15 mouse cellular contexts compared by ENCODE assay signal in genomic region chr8:119819316-119819715, GRCm38 (mm10). TPM values are rescaled to one million over a fixed set of nuclear protein-coding genes. Genes with fewer than 3 reads are reported as not detected.
A peak's percentile ranks its signal among the peaks of the same experiment; 100 is the strongest.
DNase-seq lines count a peak whose midpoint lies in the region; ATAC-seq and TF ChIP-seq lines count a peak whose summit lies in the region.
"Had no signal": no experiment of that assay in that cellular context is flagged by ENCODE, and none has a peak within 500 bp of the region (broad histone marks: within the 10 kb centered on the region; RNA-seq: fewer than 3 reads in every experiment).

No protein-coding gene starts in this region.

- H3K9me3 ChIP-seq in kidney, embryonic 16.5 days (ENCODE audit: low read length), result 0 out of 2 replicates have a peak, but pooled peaks cover 3% of the 10 kb centered on the region
- H3K9me3 ChIP-seq in hindbrain, embryonic 15.5 days, result no peaks in the 10 kb centered on the region
- H3K9me3 ChIP-seq: intestine, embryonic 15.5 days had no signal

- ATAC-seq in cerebellum, adult (ENCODE audit: insufficient number of reproducible peaks, low FRiP score, low TSS enrichment), result peak; percentile 76
- no peak for ATAC-seq in kidney, embryonic 16.5 days (ENCODE audit: low FRiP score, low TSS enrichment)
- no peak for ATAC-seq in hindbrain, embryonic 15.5 days (ENCODE audit: low FRiP score, low read depth)
- ATAC-seq: forebrain, embryonic 14.5 days; intestine, embryonic 15.5 days had no signal

- TF ChIP-seq POLR2A in kidney, adult 2 months (IDR thresholded peaks at IDR 0.05; ENCODE audit: low read depth, low read length), result no peak

- no peak overlapping the region for H3K4me3 ChIP-seq in kidney, adult 2 months (ENCODE audit: insufficient read depth, low read depth, low read length)
- no peak overlapping the region for H3K4me3 ChIP-seq in kidney, embryonic 16.5 days (ENCODE audit: low read length)
- H3K4me3 ChIP-seq in hindbrain, embryonic 15.5 days, result no peak overlapping the region
- H3K4me3 ChIP-seq: intestine, embryonic 15.5 days had no signal

- no peak overlapping the region for H3K4me2 ChIP-seq in kidney, embryonic 16.5 days (replicated peaks; ENCODE audit: low read depth, low read length)
- no peak overlapping the region for H3K4me2 ChIP-seq in hindbrain, embryonic 15.5 days
- H3K4me2 ChIP-seq: intestine, embryonic 15.5 days had no signal

- H3K36me3 ChIP-seq in kidney, adult 2 months (ENCODE audit: control insufficient read depth, insufficient read depth, low read length), result no peaks in the 10 kb centered on the region
- H3K36me3 ChIP-seq in kidney, embryonic 16.5 days (ENCODE audit: insufficient read depth, low read length), result peaks cover 34% of the 10 kb centered on the region
- H3K36me3 ChIP-seq in hindbrain, embryonic 15.5 days, result peaks cover 23% of the 10 kb centered on the region

- DNase-seq in cerebellum, adult 8-10 months, result no peak
- DNase-seq in kidney, adult 2 months, result peak; percentile 86
- peak; percentile 74 to 83 for DNase-seq in kidney, postnatal 36 days
- no peak for DNase-seq in embryo, embryonic 10.5 days (ENCODE audit: low spot score)
- DNase-seq in liver, result no peak
- DNase-seq: adrenal gland, postnatal 25 days; embryo, embryonic 11 days; gastrocnemius, postnatal 10 days; layer of hippocampus, adult 9-11 months; lung, adult 2 months had no signal

- peaks cover 9% of the 10 kb centered on the region; the same call in 1 of the 2 replicates for H3K4me1 ChIP-seq in kidney, adult 2 months (ENCODE audit: control insufficient read depth, insufficient read depth, low read length)
- H3K4me1 ChIP-seq in kidney, embryonic 16.5 days (ENCODE audit: insufficient read depth, low read length), result peaks cover 14% of the 10 kb centered on the region
- peaks cover 18% of the 10 kb centered on the region for H3K4me1 ChIP-seq in hindbrain, embryonic 15.5 days (replicated peaks)

- no peak overlapping the region for H3K9ac ChIP-seq in kidney, embryonic 16.5 days (replicated peaks; ENCODE audit: low read length)
- no peak overlapping the region for H3K9ac ChIP-seq in hindbrain, embryonic 15.5 days
- H3K9ac ChIP-seq: intestine, embryonic 15.5 days had no signal

- no peak for TF ChIP-seq CTCF in kidney, adult 2 months (conservative IDR thresholded peaks at IDR 0.05; ENCODE audit: insufficient read depth, insufficient read length, low read depth, low read length)

- H3K27ac ChIP-seq in kidney, adult 2 months (ENCODE audit: insufficient read depth, low read depth, low read length), result peak overlapping the region; percentile 26
- no peak overlapping the region for H3K27ac ChIP-seq in kidney, embryonic 16.5 days (ENCODE audit: low read length)
- H3K27ac ChIP-seq in hindbrain, embryonic 15.5 days (replicated peaks), result 0 out of 2 replicates have a peak overlapping the region, but pooled peaks have one; percentile 4
- H3K27ac ChIP-seq: intestine, embryonic 15.5 days had no signal

- H3K27me3 ChIP-seq in kidney, adult 2 months (replicated peaks; ENCODE audit: control insufficient read depth, insufficient read depth, low read length), result no peaks in the 10 kb centered on the region
- no peaks in the 10 kb centered on the region for H3K27me3 ChIP-seq in kidney, embryonic 16.5 days (ENCODE audit: insufficient read depth, low read length)
- no peaks in the 10 kb centered on the region for H3K27me3 ChIP-seq in hindbrain, embryonic 15.5 days
- H3K27me3 ChIP-seq: intestine, embryonic 15.5 days had no signal

- 49% methylated on average over 7 of the region's 7 CpGs for WGBS in kidney, adult 2 months
- WGBS in kidney, embryonic 16.5 days, result 65% methylated on average over 7 of the region's 7 CpGs
- WGBS in hindbrain, embryonic 15.5 days, result 51% methylated on average over 7 of the region's 7 CpGs

RNA-seq across cellular contexts. Expression of gene Cotl1, which starts 21.0 kb away (rescaled TPM):
- polyA plus RNA-seq in kidney, adult 2 months (2012; rRNA removed), result 427 and 463 TPM in 2 replicates
- polyA plus RNA-seq in kidney, embryonic 16.5 days (2015; fragmentation: Nextera tagmentation; extraction: Ambion mirVana), result 130 and 138 TPM in 2 replicates
- 147 and 151 TPM in 2 replicates for polyA plus RNA-seq in hindbrain, embryonic 15.5 days (2015; fragmentation: Nextera tagmentation; extraction: Ambion mirVana)

RNA-seq across cellular contexts. Expression of gene Tldc1, which starts 41.1 kb away (rescaled TPM):
- polyA plus RNA-seq in kidney, adult 2 months (2012; rRNA removed), result 11.6 and 12.6 TPM in 2 replicates
- polyA plus RNA-seq in kidney, embryonic 16.5 days (2015; fragmentation: Nextera tagmentation; extraction: Ambion mirVana), result 16.5 and 19.7 TPM in 2 replicates
- polyA plus RNA-seq in hindbrain, embryonic 15.5 days (2015; fragmentation: Nextera tagmentation; extraction: Ambion mirVana), result 10.1 and 13.2 TPM in 2 replicates

RNA-seq across cellular contexts. Expression of gene Klhl36, which starts 42.8 kb away (rescaled TPM):
- 37.7 and 52.4 TPM in 2 replicates for polyA plus RNA-seq in kidney, adult 2 months (2012; rRNA removed)
- 20.4 and 22.4 TPM in 2 replicates for polyA plus RNA-seq in kidney, embryonic 16.5 days (2015; fragmentation: Nextera tagmentation; extraction: Ambion mirVana)
- 17.3 TPM in 2 replicates for polyA plus RNA-seq in hindbrain, embryonic 15.5 days (2015; fragmentation: Nextera tagmentation; extraction: Ambion mirVana)

Comparison
In these comparisons a context has a peak if more than half of its experiments do, and no peak if none do; other contexts are left out.
1. DNase-seq: peak in kidney, adult 2 months (single experiment) and kidney, postnatal 36 days (2 of 2); none in cerebellum, adult 8-10 months (single experiment), embryo, embryonic 10.5 days (single experiment) and liver (single experiment).